Mouse (Mus musculus) embryonic facial prominence, embryonic 15.5 days (tissue): ENCODE data around the gene Bbs2. TPM values are rescaled to one million over a fixed set of nuclear protein-coding genes. Genes with fewer than 3 reads are reported as not detected.
"Not testable (repeated sequence)": the region's sequence is repeated elsewhere in the genome, so short reads cannot be mapped to it uniquely, and the experiment has no call there.

Experiments
- ATAC-seq: fragments of 200-750 bp; cut with Nextera tagmentation; 2 replicates; pipeline ENCODE4 v1.8.0; 2017; ENCODE audit warnings: low read depth, moderate TSS enrichment; ENCODE audit not compliant: insufficient number of reproducible peaks, low FRiP score, low TSS enrichment
- H3K27ac ChIP-seq: fragments of 300-500 bp; sonication (generic); replicated peaks from 2 replicates; pipeline ENCODE4 v1.5.1; 2015; ENCODE audit warnings: mild to moderate bottlenecking, inconsistent platforms
- H3K27me3 ChIP-seq: fragments of 300-500 bp; sonication (generic); 2 replicates; pipeline ENCODE4 v1.6.1; 2015; ENCODE audit warnings: inconsistent platforms
- H3K36me3 ChIP-seq: fragments of 300-500 bp; sonication (generic); 2 replicates; pipeline ENCODE4 v1.6.1; 2015; ENCODE audit warnings: mild to moderate bottlenecking, inconsistent platforms
- H3K4me1 ChIP-seq: fragments of 300-500 bp; sonication (generic); 2 replicates; pipeline ENCODE4 v1.6.1; 2015; ENCODE audit warnings: inconsistent platforms
- H3K4me2 ChIP-seq: fragments of 300-500 bp; sonication (generic); replicated peaks from 2 replicates; pipeline ENCODE4 v1.6.1; 2015; ENCODE audit warnings: mild to moderate bottlenecking, inconsistent platforms
- H3K4me3 ChIP-seq: fragments of 300-500 bp; sonication (generic); replicated peaks from 2 replicates; pipeline ENCODE4 v1.5.1; 2015; ENCODE audit warnings: mild to moderate bottlenecking, inconsistent platforms
- H3K9ac ChIP-seq: fragments of 300-500 bp; sonication (generic); 2 replicates; pipeline ENCODE4 v1.6.1; 2015; ENCODE audit warnings: inconsistent platforms
- H3K9me3 ChIP-seq: fragments of 300-500 bp; sonication (generic); replicated peaks from 2 replicates; pipeline ENCODE4 v1.6.1; 2016; ENCODE audit warnings: inconsistent platforms
- WGBS: fragments of 180-500 bp; shearing (Covaris S2); methylation state at CpG from one replicate; pipeline ENCODE4 v1.1.7; 2015; 5-methylcytosine and 5-hydroxymethylcytosine counted together
- polyA plus RNA-seq: library from polyadenylated mRNA; unstranded; fragments of >200 nt; fragmentation: Nextera tagmentation; extraction: Ambion mirVana; gene quantifications from 2 replicates; pipeline ENCODE4 v1.2.1, GENCODE M21; 2015

Bbs2 gene
- 15.3 and 16.2 TPM in 2 replicates for polyA plus RNA-seq

DNA sequence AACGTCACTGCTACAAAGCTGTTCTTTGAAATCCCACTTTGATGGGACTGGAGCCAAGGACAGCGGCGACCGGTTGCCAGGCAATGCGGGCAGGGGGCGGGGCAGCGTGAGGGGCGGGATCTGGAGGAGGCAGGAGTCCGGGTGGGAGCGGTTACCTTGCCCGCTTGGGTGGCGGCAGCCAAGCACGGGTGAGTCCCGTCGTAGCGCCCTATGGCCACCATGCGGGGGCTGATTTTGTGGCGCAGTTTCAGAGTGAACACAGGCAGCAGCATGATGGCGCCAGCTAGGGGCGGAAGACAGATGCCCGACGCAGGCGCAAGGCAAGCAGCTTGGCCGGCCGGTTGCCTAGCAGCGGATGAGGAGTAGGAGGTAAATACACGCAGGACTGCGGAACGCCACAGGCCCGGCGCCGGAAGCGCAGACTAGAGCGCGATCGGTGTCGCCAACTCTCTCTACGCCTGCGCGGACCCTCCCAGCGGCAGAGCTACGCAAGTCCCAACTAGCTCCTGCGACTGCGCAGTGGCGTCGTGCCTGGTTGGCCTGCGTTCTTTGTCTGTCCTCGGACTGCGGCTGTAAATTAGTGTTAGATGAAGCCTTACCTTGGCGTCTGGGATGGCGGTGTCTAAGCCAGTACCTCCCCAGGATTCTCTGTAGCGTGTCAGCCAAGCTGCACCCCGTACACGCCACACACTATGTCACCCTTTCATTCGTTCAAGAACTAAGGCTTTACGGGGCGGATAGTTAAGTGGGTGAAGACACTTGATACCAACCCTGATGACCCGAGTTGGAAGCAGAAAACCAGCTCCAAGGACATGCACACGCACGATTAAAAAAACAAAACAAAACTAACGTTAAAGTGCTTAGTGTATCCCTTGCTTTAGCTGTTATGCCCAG lies at the start of gene Bbs2:
TSS of gene Bbs2 (minus strand) at position 848 of the 894 bp plus-strand sequence.
- peak within 1 kb of the TSS; percentile 96 for H3K27ac ChIP-seq
- no peaks in the 10 kb centered on the region for H3K9me3 ChIP-seq
- H3K9ac ChIP-seq: peak within 1 kb of the TSS; percentile 65
- H3K4me1 ChIP-seq: peaks cover 6% of the 10 kb centered on the region
- H3K4me2 ChIP-seq: peak within 1 kb of the TSS; percentile 67
- ATAC-seq: peak; percentile 100
- no peaks in the 10 kb centered on the region for H3K27me3 ChIP-seq
- H3K4me3 ChIP-seq: peak within 1 kb of the TSS; percentile 78
- WGBS: under 1% methylated on average over 61 of the region's 61 CpGs
- no peaks in the 10 kb centered on the region for H3K36me3 ChIP-seq

DNA sequence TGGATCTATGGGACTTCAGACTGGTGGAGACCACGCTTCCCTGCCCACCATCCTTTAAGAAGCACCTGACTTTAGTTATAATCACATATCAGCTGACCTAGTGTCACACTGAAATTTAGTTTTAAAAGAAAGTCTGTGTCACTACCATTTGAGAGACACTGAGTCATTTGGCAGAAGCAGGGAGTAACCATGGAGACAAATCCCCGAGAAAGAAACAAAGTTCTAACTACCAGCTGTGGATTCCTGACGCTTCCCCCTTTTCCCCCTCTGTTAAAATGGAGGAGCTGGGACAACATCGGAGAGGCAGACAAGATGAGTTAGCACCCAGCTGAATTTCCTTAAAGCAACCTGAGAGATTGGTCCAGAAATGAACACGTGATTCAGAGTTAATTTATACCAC lies 49.5 kb upstream of the Bbs2 start:
- H3K4me1 ChIP-seq: peaks cover 11% of the 10 kb centered on the region
- H3K36me3 ChIP-seq: no peaks in the 10 kb centered on the region
- H3K9me3 ChIP-seq: no peaks in the 10 kb centered on the region
- ATAC-seq: no peak
- H3K27ac ChIP-seq: no peak overlapping the region
- no peak overlapping the region for H3K9ac ChIP-seq
- H3K4me2 ChIP-seq: no peak overlapping the region
- no peak overlapping the region for H3K4me3 ChIP-seq
- 29% methylated on average over 5 of the region's 5 CpGs for WGBS
- peaks cover 17% of the 10 kb centered on the region for H3K27me3 ChIP-seq

DNA sequence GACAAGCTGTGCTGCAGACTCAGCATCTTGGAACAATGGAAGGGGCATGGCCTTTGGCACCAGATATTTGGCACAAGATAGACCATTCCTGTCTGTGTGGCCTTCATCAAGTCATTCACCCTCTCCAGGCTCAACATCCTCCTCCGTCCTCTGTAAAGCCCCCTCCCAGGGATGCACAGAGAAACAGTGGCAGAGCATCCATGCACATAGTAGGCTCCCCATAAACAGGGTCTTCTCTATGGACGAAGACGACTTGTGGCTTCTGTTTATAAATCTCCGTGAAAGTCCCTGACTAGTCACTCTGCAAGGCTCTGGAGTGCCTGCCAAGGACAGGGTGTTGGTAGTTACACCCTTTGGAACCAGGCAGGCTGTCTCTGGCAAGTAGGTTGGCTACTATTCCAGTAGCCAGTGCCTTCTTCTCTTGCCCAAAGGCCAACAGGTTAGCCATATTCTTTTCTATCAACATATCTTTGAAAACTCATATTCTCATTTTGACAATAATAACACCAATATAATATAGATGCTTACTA lies 41.6 kb upstream of the Bbs2 start:
- no peak for ATAC-seq
- Histone ChIP-seq H3K4me3 (no peak overlapping the region), H3K27me3 (no peaks in the 10 kb centered on the region), H3K9me3 (no peaks in the 10 kb centered on the region), H3K4me2 (no peak overlapping the region), H3K36me3 (no peaks in the 10 kb centered on the region), H3K9ac (no peak overlapping the region), H3K4me1 (no peaks in the 10 kb centered on the region), H3K27ac (no peak overlapping the region)
- 81% methylated on average over 4 of the region's 4 CpGs for WGBS

DNA sequence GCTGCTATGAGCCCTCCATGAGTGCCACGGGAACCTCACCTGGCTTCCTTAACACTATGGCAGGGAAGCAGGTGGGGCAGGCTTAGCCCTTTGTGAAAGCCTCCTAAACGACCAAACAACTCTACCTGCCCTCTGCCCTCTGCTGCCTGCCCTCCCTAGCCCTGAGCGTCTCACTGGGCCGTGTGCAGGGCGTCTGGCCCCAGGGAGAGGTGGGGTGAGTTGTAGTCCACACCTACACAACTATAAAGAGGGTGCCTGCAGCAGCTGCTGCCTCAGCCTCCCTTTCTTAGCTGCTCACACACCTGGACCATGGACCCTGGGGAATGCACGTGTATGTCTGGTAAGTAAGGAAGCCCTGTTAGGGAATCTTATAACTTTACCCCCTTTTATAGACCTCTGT lies 38.2 kb upstream of the Bbs2 start, which contains the start of gene Mt4:
TSS of gene Mt4 (plus strand) at position 265 of the 400 bp plus-strand sequence.
- no peak within 1 kb of the TSS for H3K4me2 ChIP-seq
- H3K4me3 ChIP-seq: no peak within 1 kb of the TSS
- H3K9ac ChIP-seq: no peak within 1 kb of the TSS
- no peak within 1 kb of the TSS for H3K27ac ChIP-seq
- H3K9me3 ChIP-seq: no peaks in the 10 kb centered on the region
- H3K36me3 ChIP-seq: no peaks in the 10 kb centered on the region
- H3K4me1 ChIP-seq: no peaks in the 10 kb centered on the region
- ATAC-seq: no peak
- no peaks in the 10 kb centered on the region for H3K27me3 ChIP-seq
- WGBS: 36% methylated on average over 6 of the region's 6 CpGs

GRCm38 (mm10) chr8:94136192-94136591 lies 37.5 kb upstream of the Bbs2 start:
- no peaks in the 10 kb centered on the region for H3K9me3 ChIP-seq
- WGBS: 64% methylated on average over 7 of the region's 7 CpGs
- no peak overlapping the region for H3K27ac ChIP-seq
- ATAC-seq: no peak
- H3K9ac ChIP-seq: no peak overlapping the region
- no peaks in the 10 kb centered on the region for H3K4me1 ChIP-seq
- H3K4me2 ChIP-seq: no peak overlapping the region
- no peaks in the 10 kb centered on the region for H3K36me3 ChIP-seq
- H3K27me3 ChIP-seq: no peaks in the 10 kb centered on the region
- no peak overlapping the region for H3K4me3 ChIP-seq

DNA sequence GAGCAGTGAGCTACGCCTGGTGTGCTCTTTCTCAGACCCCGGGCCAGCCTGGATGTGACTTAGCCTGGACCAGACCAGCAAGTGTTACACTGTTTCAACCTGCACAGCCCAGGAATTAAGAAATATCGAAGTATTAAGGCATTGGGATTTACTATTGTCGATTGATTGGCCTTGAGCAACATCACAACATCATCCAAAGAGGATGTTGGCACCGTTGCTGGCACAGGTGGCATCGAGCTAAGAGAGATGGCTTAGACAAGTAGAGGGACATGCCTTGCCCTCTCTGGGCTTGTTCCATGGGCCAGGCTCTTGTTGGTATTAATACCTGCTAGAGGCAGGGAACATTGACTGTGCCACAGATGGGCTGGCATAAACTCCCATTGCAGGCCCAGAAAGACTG lies 36.8 kb upstream of the Bbs2 start:
- Histone ChIP-seq H3K4me3 (no peak overlapping the region), H3K36me3 (no peaks in the 10 kb centered on the region), H3K4me1 (no peaks in the 10 kb centered on the region), H3K4me2 (no peak overlapping the region), H3K27ac (no peak overlapping the region), H3K9me3 (no peaks in the 10 kb centered on the region), H3K27me3 (no peaks in the 10 kb centered on the region), H3K9ac (no peak overlapping the region)
- no peak for ATAC-seq
- 81% methylated on average over 6 of the region's 6 CpGs for WGBS

DNA sequence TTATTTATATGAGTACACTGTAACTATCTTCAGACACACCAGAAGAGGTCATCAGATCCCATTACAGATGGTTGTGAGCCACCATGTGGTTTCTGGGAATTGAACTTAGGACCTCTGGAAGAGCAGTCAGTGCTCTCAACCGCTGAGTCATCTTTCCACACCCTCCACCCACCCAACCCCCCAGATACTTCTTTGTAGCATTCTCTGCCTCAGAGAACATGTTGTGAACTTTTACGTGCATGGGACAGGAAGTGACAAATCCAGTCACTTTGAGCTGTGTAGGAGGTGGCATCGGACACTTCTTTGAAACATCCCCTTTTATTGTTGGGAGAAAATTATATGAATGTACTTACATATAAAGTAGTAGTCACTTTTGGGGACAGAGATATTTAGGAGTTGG lies 35.9 kb upstream of the Bbs2 start:
- not testable (repeated sequence) for H3K27ac ChIP-seq, H3K4me3 ChIP-seq, H3K9me3 ChIP-seq, H3K36me3 ChIP-seq, H3K9ac ChIP-seq, H3K4me1 ChIP-seq, H3K4me2 ChIP-seq, H3K27me3 ChIP-seq, ATAC-seq
- WGBS: 43% methylated on average over 3 of the region's 3 CpGs

DNA sequence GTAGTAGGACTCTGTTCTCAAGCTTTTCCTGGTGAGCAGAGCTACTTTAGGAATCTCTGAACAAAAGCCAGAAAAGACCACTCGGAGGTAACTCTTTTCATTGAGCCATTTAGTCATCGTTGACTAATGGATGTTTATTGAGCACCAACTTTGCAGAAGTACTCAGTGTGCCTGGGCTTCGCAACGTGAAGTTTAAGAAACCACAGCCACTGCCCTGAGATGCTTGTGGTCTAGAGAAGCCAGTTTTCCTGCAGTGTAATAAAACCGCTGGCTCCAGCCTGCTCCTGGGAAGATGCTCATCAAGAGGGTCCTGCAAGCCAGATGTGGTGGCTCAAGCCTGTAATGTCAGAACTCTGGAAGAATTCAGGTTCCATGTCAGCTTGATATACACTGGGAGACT lies 33.4 kb upstream of the Bbs2 start:
- H3K9ac ChIP-seq: no peak overlapping the region
- H3K27ac ChIP-seq: no peak overlapping the region

GRCm38 (mm10) chr8:94130126-94130525 lies 31.4 kb upstream of the Bbs2 start:
- no peaks in the 10 kb centered on the region for H3K36me3 ChIP-seq
- WGBS: 87% methylated on average over 4 of the region's 4 CpGs

More for the DNA sequence above, 33.4 kb upstream of the Bbs2 start:
- 60% methylated on average over 5 of the region's 5 CpGs for WGBS
- Histone ChIP-seq H3K4me2 (no peak overlapping the region), H3K9me3 (no peaks in the 10 kb centered on the region), H3K36me3 (no peaks in the 10 kb centered on the region), H3K4me1 (no peaks in the 10 kb centered on the region), H3K27me3 (no peaks in the 10 kb centered on the region), H3K4me3 (no peak overlapping the region)
- ATAC-seq: no peak

DNA sequence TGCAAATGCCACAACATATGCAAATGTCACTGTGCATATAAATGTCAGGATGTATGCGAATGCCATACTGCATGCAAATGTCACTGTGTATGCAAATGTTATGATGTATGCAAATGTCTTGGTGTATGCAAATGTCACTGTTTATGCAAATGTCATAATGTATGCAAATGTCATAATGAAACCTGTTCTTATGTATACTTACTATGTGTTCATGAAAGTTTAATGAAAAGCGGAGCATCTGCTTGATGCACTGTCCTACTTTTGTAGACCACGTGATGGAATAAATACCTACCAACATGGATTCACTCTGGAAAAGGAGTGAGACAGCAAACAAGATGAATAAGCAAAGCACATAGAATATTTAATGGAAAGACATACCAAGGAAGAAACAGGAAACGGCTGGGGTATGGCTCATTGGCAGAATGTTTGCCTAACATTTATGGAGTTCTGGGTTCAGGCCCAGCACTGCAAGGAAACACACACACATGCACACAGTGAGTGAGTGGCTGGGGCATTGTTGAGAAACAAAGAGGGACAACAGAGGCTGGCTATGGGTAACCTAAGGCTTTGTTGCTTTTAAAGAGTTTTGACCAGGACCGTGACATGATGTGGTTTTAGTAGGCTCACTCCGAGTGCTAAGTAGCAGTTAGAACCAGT lies 30.5 kb upstream of the Bbs2 start:
- H3K27me3 ChIP-seq: no peaks in the 10 kb centered on the region
- H3K4me1 ChIP-seq: no peaks in the 10 kb centered on the region
- no peaks in the 10 kb centered on the region for H3K9me3 ChIP-seq
- no peak overlapping the region for H3K4me3 ChIP-seq
- H3K36me3 ChIP-seq: no peaks in the 10 kb centered on the region
- H3K27ac ChIP-seq: no peak overlapping the region
- H3K9ac ChIP-seq: no peak overlapping the region
- ATAC-seq: no peak
- no peak overlapping the region for H3K4me2 ChIP-seq
- 79% methylated on average over 6 of the region's 6 CpGs for WGBS

More at GRCm38 (mm10) chr8:94130126-94130525, 31.4 kb upstream of the Bbs2 start:
- Histone ChIP-seq H3K9ac (no peak overlapping the region; the same call in 1 of the 2 replicates), H3K9me3 (no peaks in the 10 kb centered on the region), H3K27me3 (no peaks in the 10 kb centered on the region), H3K4me3 (no peak overlapping the region), H3K4me2 (no peak overlapping the region), H3K4me1 (no peaks in the 10 kb centered on the region), H3K27ac (no peak overlapping the region)
- no peak for ATAC-seq

GRCm38 (mm10) chr8:94127711-94128110 lies 29.0 kb upstream of the Bbs2 start:
- Histone ChIP-seq H3K4me2 (no peak overlapping the region), H3K9ac (no peak overlapping the region), H3K9me3 (no peaks in the 10 kb centered on the region), H3K27me3 (no peaks in the 10 kb centered on the region), H3K4me3 (no peak overlapping the region), H3K36me3 (no peaks in the 10 kb centered on the region), H3K4me1 (no peaks in the 10 kb centered on the region), H3K27ac (no peak overlapping the region)
- no peak for ATAC-seq
- 56% methylated on average over 6 of the region's 6 CpGs for WGBS
